Mouse (Mus musculus): Measurements from ENCODE around the gene Olfr149. TPM values are rescaled to one million over a fixed set of nuclear protein-coding genes. Genes with fewer than 3 reads are reported as not detected.
"Not testable (repeated sequence)": the region's sequence is repeated elsewhere in the genome, so short reads cannot be mapped to it uniquely, and the experiment has no call there.

Gene Olfr149
- not detected in 2 replicates for polyA plus RNA-seq (2015; fragmentation: Nextera tagmentation; extraction: Ambion mirVana)

GRCm38 (mm10) chr9:39707017-39707416 is at the start of gene Olfr149:
Olfr149 (minus strand) TSS chr9:39707117.
- Histone ChIP-seq H3K9me3 (replicated peaks; ENCODE audit: control insufficient read depth, low read length) (no peaks in the 10 kb centered on the region), H3K4me2 (ENCODE audit: low read depth, low read length) (no peak within 1 kb of the TSS), H3K9ac (ENCODE audit: low read length) (no peak within 1 kb of the TSS), H3K27ac (ENCODE audit: low read length) (no peak within 1 kb of the TSS), H3K36me3 (ENCODE audit: control insufficient read depth, insufficient read depth, low read length) (no peaks in the 10 kb centered on the region), H3K4me3 (replicated peaks; ENCODE audit: low read length) (no peak within 1 kb of the TSS), H3K27me3 (ENCODE audit: control insufficient read depth, insufficient read depth, low read length) (no peaks in the 10 kb centered on the region), H3K4me1 (ENCODE audit: control insufficient read depth, insufficient read depth, low read length) (0 out of 2 replicates have a peak, but pooled peaks cover 3% of the 10 kb centered on the region)
- no peak for ATAC-seq (ENCODE audit: insufficient read depth, low FRiP score)

- Histone ChIP-seq H3K9ac (ENCODE audit: low read length) (no peak overlapping the region), H3K4me2 (ENCODE audit: low read depth, low read length) (no peak overlapping the region), H3K36me3 (ENCODE audit: control insufficient read depth, insufficient read depth, low read length) (no peaks in the 10 kb centered on the region), H3K9me3 (replicated peaks; ENCODE audit: control insufficient read depth, low read length) (no peaks in the 10 kb centered on the region), H3K4me3 (replicated peaks; ENCODE audit: low read length) (no peak overlapping the region), H3K4me1 (ENCODE audit: control insufficient read depth, insufficient read depth, low read length) (no peaks in the 10 kb centered on the region), H3K27ac (ENCODE audit: low read length) (no peak overlapping the region), H3K27me3 (ENCODE audit: control insufficient read depth, insufficient read depth, low read length) (no peaks in the 10 kb centered on the region)
- ATAC-seq (ENCODE audit: insufficient read depth, low FRiP score), result no peak
- 86% methylated on average over 1 of the region's 1 CpGs for WGBS
Observed at GRCm38 (mm10) chr9:39746428-39746827, 39.5 kb upstream of the Olfr149 start.

GRCm38 (mm10) chr9:39745949-39746348 is 39.0 kb upstream of the Olfr149 start, which contains the start of gene Olfr967:
Olfr967 (plus strand) TSS chr9:39746249.
- H3K4me2 ChIP-seq (ENCODE audit: low read depth, low read length), result no peak within 1 kb of the TSS
- H3K27ac ChIP-seq (ENCODE audit: low read length), result no peak within 1 kb of the TSS
- H3K4me3 ChIP-seq (replicated peaks; ENCODE audit: low read length), result no peak within 1 kb of the TSS
- no peaks in the 10 kb centered on the region for H3K36me3 ChIP-seq (ENCODE audit: control insufficient read depth, insufficient read depth, low read length)
- H3K27me3 ChIP-seq (ENCODE audit: control insufficient read depth, insufficient read depth, low read length), result no peaks in the 10 kb centered on the region
- ATAC-seq (ENCODE audit: insufficient read depth, low FRiP score), result no peak
- no peak within 1 kb of the TSS for H3K9ac ChIP-seq (ENCODE audit: low read length)
- H3K9me3 ChIP-seq (replicated peaks; ENCODE audit: control insufficient read depth, low read length), result no peaks in the 10 kb centered on the region
- no peaks in the 10 kb centered on the region for H3K4me1 ChIP-seq (ENCODE audit: control insufficient read depth, insufficient read depth, low read length)

- H3K27ac ChIP-seq (ENCODE audit: low read length), result no peak overlapping the region
- 85% methylated on average over 1 of the region's 1 CpGs for WGBS
- no peak overlapping the region for H3K4me3 ChIP-seq (replicated peaks; ENCODE audit: low read length)
- no peaks in the 10 kb centered on the region for H3K9me3 ChIP-seq (replicated peaks; ENCODE audit: control insufficient read depth, low read length)
- ATAC-seq (ENCODE audit: insufficient read depth, low FRiP score), result no peak
- no peaks in the 10 kb centered on the region for H3K36me3 ChIP-seq (ENCODE audit: control insufficient read depth, insufficient read depth, low read length)
- no peak overlapping the region for H3K4me2 ChIP-seq (ENCODE audit: low read depth, low read length)
- no peak overlapping the region for H3K9ac ChIP-seq (ENCODE audit: low read length)
- no peaks in the 10 kb centered on the region for H3K27me3 ChIP-seq (ENCODE audit: control insufficient read depth, insufficient read depth, low read length)
- H3K4me1 ChIP-seq (ENCODE audit: control insufficient read depth, insufficient read depth, low read length), result no peaks in the 10 kb centered on the region
Observed at GRCm38 (mm10) chr9:39740741-39741140, 33.8 kb upstream of the Olfr149 start.

GRCm38 (mm10) chr9:39730678-39731077 is 23.8 kb upstream of the Olfr149 start, which contains the start of gene Olfr150:
Olfr150 (plus strand) TSS chr9:39730978.
- H3K4me2 ChIP-seq (ENCODE audit: low read depth, low read length), result no peak within 1 kb of the TSS
- no peaks in the 10 kb centered on the region for H3K9me3 ChIP-seq (replicated peaks; ENCODE audit: control insufficient read depth, low read length)
- no peaks in the 10 kb centered on the region for H3K4me1 ChIP-seq (ENCODE audit: control insufficient read depth, insufficient read depth, low read length)
- H3K27ac ChIP-seq (ENCODE audit: low read length), result no peak within 1 kb of the TSS
- H3K27me3 ChIP-seq (ENCODE audit: control insufficient read depth, insufficient read depth, low read length), result no peaks in the 10 kb centered on the region
- H3K36me3 ChIP-seq (ENCODE audit: control insufficient read depth, insufficient read depth, low read length), result no peaks in the 10 kb centered on the region
- H3K9ac ChIP-seq (ENCODE audit: low read length), result no peak within 1 kb of the TSS
- no peak within 1 kb of the TSS for H3K4me3 ChIP-seq (replicated peaks; ENCODE audit: low read length)
- ATAC-seq (ENCODE audit: insufficient read depth, low FRiP score), result no peak

GRCm38 (mm10) chr9:39711053-39711452 is 4.1 kb upstream of the Olfr149 start, which contains the start of gene Olfr965:
Olfr965 (plus strand) TSS chr9:39711353.
- H3K9me3 ChIP-seq (replicated peaks; ENCODE audit: control insufficient read depth, low read length), result no peaks in the 10 kb centered on the region
- H3K4me1 ChIP-seq (ENCODE audit: control insufficient read depth, insufficient read depth, low read length), result 0 out of 2 replicates have a peak, but pooled peaks cover 3% of the 10 kb centered on the region
- H3K36me3 ChIP-seq (ENCODE audit: control insufficient read depth, insufficient read depth, low read length), result no peaks in the 10 kb centered on the region
- no peak within 1 kb of the TSS for H3K4me3 ChIP-seq (replicated peaks; ENCODE audit: low read length)
- H3K4me2 ChIP-seq (ENCODE audit: low read depth, low read length), result no peak within 1 kb of the TSS
- H3K27ac ChIP-seq (ENCODE audit: low read length), result no peak within 1 kb of the TSS
- no peak within 1 kb of the TSS for H3K9ac ChIP-seq (ENCODE audit: low read length)
- no peaks in the 10 kb centered on the region for H3K27me3 ChIP-seq (ENCODE audit: control insufficient read depth, insufficient read depth, low read length)
- no peak for ATAC-seq (ENCODE audit: insufficient read depth, low FRiP score)

GRCm38 (mm10) chr9:39708958-39709357 is 2.0 kb upstream of the Olfr149 start:
- no peaks in the 10 kb centered on the region for H3K9me3 ChIP-seq (replicated peaks; ENCODE audit: control insufficient read depth, low read length)
- no peaks in the 10 kb centered on the region for H3K36me3 ChIP-seq (ENCODE audit: control insufficient read depth, insufficient read depth, low read length)
- H3K9ac ChIP-seq (ENCODE audit: low read length), result no peak overlapping the region
- no peak overlapping the region for H3K4me2 ChIP-seq (ENCODE audit: low read depth, low read length)
- H3K4me1 ChIP-seq (ENCODE audit: control insufficient read depth, insufficient read depth, low read length), result 0 out of 2 replicates have a peak, but pooled peaks cover 3% of the 10 kb centered on the region
- 48% methylated on average over 3 of the region's 3 CpGs for WGBS
- ATAC-seq (ENCODE audit: insufficient read depth, low FRiP score), result no peak
- no peaks in the 10 kb centered on the region for H3K27me3 ChIP-seq (ENCODE audit: control insufficient read depth, insufficient read depth, low read length)
- no peak overlapping the region for H3K4me3 ChIP-seq (replicated peaks; ENCODE audit: low read length)
- no peak overlapping the region for H3K27ac ChIP-seq (ENCODE audit: low read length)

- H3K27me3 ChIP-seq (ENCODE audit: control insufficient read depth, insufficient read depth, low read length); ATAC-seq (ENCODE audit: insufficient read depth, low FRiP score): not testable (repeated sequence)
- 79% methylated on average over 6 of the region's 8 CpGs for WGBS
Observed at GRCm38 (mm10) chr9:39701123-39701522, 5.8 kb downstream of the Olfr149 start.

GRCm38 (mm10) chr9:39679280-39679679 is 27.6 kb downstream of the Olfr149 start:
- H3K4me1 ChIP-seq (ENCODE audit: control insufficient read depth, insufficient read depth, low read length), result no peaks in the 10 kb centered on the region
- ATAC-seq (ENCODE audit: insufficient read depth, low FRiP score), result no peak
- H3K27me3 ChIP-seq (ENCODE audit: control insufficient read depth, insufficient read depth, low read length), result no peaks in the 10 kb centered on the region
- no peak overlapping the region for H3K4me3 ChIP-seq (replicated peaks; ENCODE audit: low read length)
- no peaks in the 10 kb centered on the region for H3K9me3 ChIP-seq (replicated peaks; ENCODE audit: control insufficient read depth, low read length)
- H3K9ac ChIP-seq (ENCODE audit: low read length), result no peak overlapping the region
- no peak overlapping the region for H3K4me2 ChIP-seq (ENCODE audit: low read depth, low read length)
- no peak overlapping the region for H3K27ac ChIP-seq (ENCODE audit: low read length)
- H3K36me3 ChIP-seq (ENCODE audit: control insufficient read depth, insufficient read depth, low read length), result no peaks in the 10 kb centered on the region
- 70% methylated on average over 2 of the region's 2 CpGs for WGBS

More at GRCm38 (mm10) chr9:39701123-39701522, 5.8 kb downstream of the Olfr149 start:
- not testable (repeated sequence) for H3K27ac ChIP-seq (ENCODE audit: low read length); H3K9me3 ChIP-seq (replicated peaks; ENCODE audit: control insufficient read depth, low read length); H3K9ac ChIP-seq (ENCODE audit: low read length); H3K4me1 ChIP-seq (ENCODE audit: control insufficient read depth, insufficient read depth, low read length); H3K4me2 ChIP-seq (ENCODE audit: low read depth, low read length); H3K4me3 ChIP-seq (replicated peaks; ENCODE audit: low read length); H3K36me3 ChIP-seq (ENCODE audit: control insufficient read depth, insufficient read depth, low read length)

GRCm38 (mm10) chr9:39678557-39678956 is 28.4 kb downstream of the Olfr149 start:
- Histone ChIP-seq H3K36me3 (ENCODE audit: control insufficient read depth, insufficient read depth, low read length) (no peaks in the 10 kb centered on the region), H3K4me1 (ENCODE audit: control insufficient read depth, insufficient read depth, low read length) (no peaks in the 10 kb centered on the region), H3K27me3 (ENCODE audit: control insufficient read depth, insufficient read depth, low read length) (no peaks in the 10 kb centered on the region), H3K4me3 (replicated peaks; ENCODE audit: low read length) (no peak overlapping the region), H3K27ac (ENCODE audit: low read length) (no peak overlapping the region), H3K9ac (ENCODE audit: low read length) (no peak overlapping the region), H3K9me3 (replicated peaks; ENCODE audit: control insufficient read depth, low read length) (no peaks in the 10 kb centered on the region), H3K4me2 (ENCODE audit: low read depth, low read length) (no peak overlapping the region)
- ATAC-seq (ENCODE audit: insufficient read depth, low FRiP score), result no peak
- WGBS, result 85% methylated on average over 2 of the region's 2 CpGs

Measured in stomach, embryonic 16.5 days (tissue).